In the genomic region with DNA sequence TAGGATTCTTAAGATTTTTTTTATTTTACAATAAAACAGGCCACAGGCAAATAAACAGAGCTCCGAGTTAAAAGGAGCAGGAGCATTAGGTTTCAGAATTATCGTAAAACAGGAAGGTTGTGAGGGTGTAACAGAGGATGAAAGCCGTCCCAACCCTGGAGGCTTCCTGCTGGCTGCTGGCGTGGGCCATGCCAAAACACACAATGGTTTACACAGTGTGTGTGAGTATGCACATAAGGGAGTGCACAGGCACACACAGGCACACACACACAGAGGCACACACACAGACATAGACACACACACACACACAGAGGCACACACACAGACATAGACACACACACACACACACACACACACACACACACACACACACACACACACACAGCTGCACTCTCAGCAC, we compare ENCODE assay signal across 13 mouse cellular contexts.
DNase-seq lines count a peak whose midpoint lies in the region; ATAC-seq and TF ChIP-seq lines count a peak whose summit lies in the region.
"Had no signal": no experiment of that assay in that cellular context is flagged by ENCODE, and none has a peak within 500 bp of the region (broad histone marks: within the 10 kb centered on the region; RNA-seq: fewer than 3 reads in every experiment).

No protein-coding gene starts in this region.

- no peak for TF ChIP-seq CTCF in heart, postnatal 0 days (IDR thresholded peaks at IDR 0.05; ENCODE audit: low read depth)
- no peak for TF ChIP-seq CTCF in lung, adult 2 months (IDR thresholded peaks at IDR 0.05; ENCODE audit: insufficient read depth, low read length)
- no peak for TF ChIP-seq CTCF in olfactory bulb, adult 2 months (IDR thresholded peaks at IDR 0.05; ENCODE audit: insufficient read depth, low read depth, low read length)

- peaks cover 15% of the 10 kb centered on the region for H3K4me1 ChIP-seq in heart, postnatal 0 days (ENCODE audit: control insufficient read depth, insufficient read depth)
- no peaks in the 10 kb centered on the region for H3K4me1 ChIP-seq in lung, adult 2 months (ENCODE audit: control insufficient read depth, insufficient read depth, low read length)
- H3K4me1 ChIP-seq in limb, embryonic 10.5 days: peaks cover 4% of the 10 kb centered on the region; the same call in 1 of the 2 replicates
- H3K4me1 ChIP-seq in olfactory bulb, adult 2 months (ENCODE audit: control insufficient read depth, insufficient read depth, low read length): no peaks in the 10 kb centered on the region
- H3K4me1 ChIP-seq: liver, embryonic 15.5 days had no signal

- H3K27ac ChIP-seq in heart, postnatal 0 days (ENCODE audit: low read depth): peak overlapping the region; percentile 67
- peak overlapping the region; percentile 64; the same call in 1 of the 2 replicates for H3K27ac ChIP-seq in limb, embryonic 10.5 days
- 0 out of 2 replicates have a peak overlapping the region, but pooled peaks have one; percentile 14 for H3K27ac ChIP-seq in olfactory bulb, adult 2 months (ENCODE audit: insufficient read depth, low read depth, low read length)
- H3K27ac ChIP-seq: liver, embryonic 15.5 days had no signal

- peak; percentile 36; the same call in 1 of the 2 replicates for ATAC-seq in heart, postnatal 0 days (ENCODE audit: insufficient read depth, low read depth)
- ATAC-seq: CD4-positive, CD25-positive, alpha-beta regulatory T cell, adult 4 months; forebrain, embryonic 14.5 days had no signal

- no peak overlapping the region for H3K4me3 ChIP-seq in heart, postnatal 0 days (ENCODE audit: low read depth, low read length)
- H3K4me3 ChIP-seq in lung, adult 2 months (replicated peaks; ENCODE audit: extremely low read depth, low read depth, low read length): no peak overlapping the region
- H3K4me3 ChIP-seq in limb, embryonic 10.5 days: no peak overlapping the region
- no peak overlapping the region for H3K4me3 ChIP-seq in olfactory bulb, adult 2 months (ENCODE audit: insufficient read depth, low read depth, low read length)
- H3K4me3 ChIP-seq: liver, embryonic 15.5 days had no signal

- H3K4me2 ChIP-seq in heart, postnatal 0 days (ENCODE audit: low read depth, low read length): peak overlapping the region; percentile 48
- H3K4me2 ChIP-seq: liver, embryonic 15.5 days had no signal

- 63% methylated on average over 4 of the region's 4 CpGs for WGBS in heart, postnatal 0 days
- 31% methylated on average over 4 of the region's 4 CpGs for WGBS in lung, adult 2 months
- WGBS in limb, embryonic 10.5 days: 44% methylated on average over 4 of the region's 4 CpGs
- WGBS in olfactory bulb, adult 2 months: 46% methylated on average over 4 of the region's 4 CpGs

- H3K9me3 ChIP-seq in heart, postnatal 0 days (replicated peaks; ENCODE audit: control insufficient read depth, low read length): no peaks in the 10 kb centered on the region
- H3K9me3 ChIP-seq in limb, embryonic 10.5 days (replicated peaks): no peaks in the 10 kb centered on the region
- H3K9me3 ChIP-seq: liver, embryonic 15.5 days had no signal

- H3K9ac ChIP-seq in heart, postnatal 0 days (replicated peaks; ENCODE audit: low read depth, low read length): no peak overlapping the region
- H3K9ac ChIP-seq: liver, embryonic 15.5 days had no signal

- no peak for TF ChIP-seq EP300 in heart, postnatal 0 days (IDR thresholded peaks at IDR 0.05; ENCODE audit: low read depth)

- H3K27me3 ChIP-seq in heart, postnatal 0 days (ENCODE audit: control insufficient read depth, insufficient read depth, low read length): no peaks in the 10 kb centered on the region
- H3K27me3 ChIP-seq in limb, embryonic 10.5 days (ENCODE audit: low read depth, poor library complexity, severe bottlenecking): no peaks in the 10 kb centered on the region
- H3K27me3 ChIP-seq: liver, embryonic 15.5 days had no signal

- TF ChIP-seq POLR2A in lung, adult 2 months (IDR thresholded peaks at IDR 0.05; ENCODE audit: borderline replicate concordance, extremely low read depth, low read depth, low read length): no peak
- TF ChIP-seq POLR2A in olfactory bulb, adult 2 months (IDR thresholded peaks at IDR 0.05; ENCODE audit: insufficient read depth, low read depth, low read length): no peak

- no peak for DNase-seq in heart, postnatal 0 days (ENCODE audit: low spot score)
- no peak for DNase-seq in heart, postnatal 4 days
- DNase-seq in lung, postnatal 10 days: peak; percentile 11
- DNase-seq in lung, adult 2 months: no peak
- no peak for DNase-seq in limb, embryonic 10.5 days (ENCODE audit: low spot score)
- DNase-seq in c-Kit-positive CD71-positive TER-119-positive erythroid progenitor cells, embryonic 14.5 days (ENCODE audit: low spot score): no peak
- DNase-seq: adrenal gland, adult 2 months; kidney, adult 9 months; thymus, adult 2 months had no signal

- H3K36me3 ChIP-seq in heart, postnatal 0 days (replicated peaks; ENCODE audit: control insufficient read depth, insufficient read depth, low read length): no peaks in the 10 kb centered on the region
- H3K36me3 ChIP-seq in limb, embryonic 10.5 days: no peaks in the 10 kb centered on the region
- H3K36me3 ChIP-seq: liver, embryonic 15.5 days had no signal

Comparison
In these comparisons a context has a peak if more than half of its experiments do, and no peak if none do; other contexts are left out.
1. H3K27ac ChIP-seq: peak in every context shown above with its lines; median percentile 67 in heart, postnatal 0 days; 64 in limb, embryonic 10.5 days; 14 in olfactory bulb, adult 2 months.